Mouse (Mus musculus): ENCODE measurements around the gene Ulk3. TPM values are rescaled to one million over a fixed set of nuclear protein-coding genes. Genes with fewer than 3 reads are reported as not detected.

The Ulk3 gene
- 10 to 100 TPM; 31.1 to 32.8 TPM for total RNA-seq (2023)

GRCm38 (mm10) chr9:57589224-57590126 lies at the start of gene Ulk3:
Gene Ulk3, plus strand, starts transcription at chr9:57589452.

GRCm38 (mm10) chr9:57552139-57552887 lies 36.9 kb upstream of the Ulk3 start, which contains the start of gene Mpi:
Gene Mpi, minus strand, starts transcription at chr9:57552763.

GRCm38 (mm10) chr9:57560861-57561710 lies 28.2 kb upstream of the Ulk3 start, which contains the start of gene Scamp2:
Gene Scamp2, plus strand, starts transcription at chr9:57560943.

GRCm38 (mm10) chr9:57606139-57606851 lies 17.0 kb downstream of the Ulk3 start, which contains the start of gene Cplx3:
Gene Cplx3, minus strand, starts transcription at chr9:57606281.

GRCm38 (mm10) chr9:57620674-57621073 lies 31.4 kb downstream of the Ulk3 start, which contains the start of gene Lman1l:
Gene Lman1l, minus strand, starts transcription at chr9:57620774.

Other genes starting within 250 kb of the Ulk3 start
- 10 to 100 TPM; 27.3 to 27.8 TPM for gene Ppcdc, start 149.3 kb upstream of the Ulk3 start, total RNA-seq (2023)
- gene Scamp5, start 121.4 kb upstream of the Ulk3 start, total RNA-seq (2023): under 1 TPM; 0.11 to 0.57 TPM
- not detected for gene Rpp25, start 85.4 kb upstream of the Ulk3 start, total RNA-seq (2023)
- 100 to 1,000 TPM; 110 to 118 TPM for gene Cox5a, start 68.2 kb upstream of the Ulk3 start, total RNA-seq (2023)
- gene Fam219b, start 51.9 kb upstream of the Ulk3 start, total RNA-seq (2023): 1 to 10 TPM; 8.2 to 9.1 TPM
- gene Mpi, start 36.7 kb upstream of the Ulk3 start, total RNA-seq (2023): 10 to 100 TPM; 10.6 to 11.7 TPM
- gene Scamp2, start 28.5 kb upstream of the Ulk3 start, total RNA-seq (2023): 100 to 1,000 TPM; 120 to 128 TPM
- not detected for gene Cplx3, start 16.8 kb downstream of the Ulk3 start, total RNA-seq (2023)
- gene Lman1l, start 31.3 kb downstream of the Ulk3 start, total RNA-seq (2023): not detected
- gene Csk, start 64.2 kb downstream of the Ulk3 start, total RNA-seq (2023): 100 to 1,000 TPM; 178 TPM
- gene Cyp1a2, start 94.3 kb downstream of the Ulk3 start, total RNA-seq (2023): not detected
- not detected for gene Cyp1a1, start 98.5 kb downstream of the Ulk3 start, total RNA-seq (2023)
- 10 to 100 TPM; 13.3 to 16.1 TPM for gene Edc3, start 119.1 kb downstream of the Ulk3 start, total RNA-seq (2023)
- 100 to 1,000 TPM; 130 to 131 TPM for gene Clk3, start 176.4 kb downstream of the Ulk3 start, total RNA-seq (2023)
- 10 to 100 TPM; 41.0 to 44.8 TPM for gene Arid3b, start 247.3 kb downstream of the Ulk3 start, total RNA-seq (2023)

All from neutrophil, adult 83 days (primary cell).